Comparison of ENCODE assay signal across 13 mouse cellular contexts in genomic region chr3:51662557-51662956, GRCm38 (mm10). TPM values are rescaled to one million over a fixed set of nuclear protein-coding genes. Genes with fewer than 3 reads are reported as not detected.
DNase-seq lines count a peak whose midpoint lies in the region; ATAC-seq and TF ChIP-seq lines count a peak whose summit lies in the region.
"Had no signal": no experiment of that assay in that cellular context is flagged by ENCODE, and none has a peak within 500 bp of the region (broad histone marks: within the 10 kb centered on the region; RNA-seq: fewer than 3 reads in every experiment).

No protein-coding gene starts in this region.

- peak overlapping the region; percentile 43 for H3K4me3 ChIP-seq in thymus, adult 2 months (ENCODE audit: control insufficient read depth, insufficient read depth, low read length)
- no peak overlapping the region for H3K4me3 ChIP-seq in limb, embryonic 10.5 days
- no peak overlapping the region for H3K4me3 ChIP-seq in hindbrain, embryonic 13.5 days
- H3K4me3 ChIP-seq: embryonic facial prominence, embryonic 13.5 days had no signal

- H3K27ac ChIP-seq in thymus, adult 2 months (ENCODE audit: control insufficient read depth, insufficient read depth, low read length): peak overlapping the region; percentile 79
- H3K27ac ChIP-seq in limb, embryonic 10.5 days: 0 out of 2 replicates have a peak overlapping the region, but pooled peaks have one; percentile 3
- no peak overlapping the region for H3K27ac ChIP-seq in hindbrain, embryonic 13.5 days
- H3K27ac ChIP-seq: embryonic facial prominence, embryonic 13.5 days had no signal

- H3K4me1 ChIP-seq in thymus, adult 2 months (replicated peaks; ENCODE audit: control insufficient read depth, insufficient read depth, low read length): peaks cover 29% of the 10 kb centered on the region
- peaks cover 10% of the 10 kb centered on the region; the same call in 1 of the 2 replicates for H3K4me1 ChIP-seq in limb, embryonic 10.5 days
- no peaks in the 10 kb centered on the region for H3K4me1 ChIP-seq in hindbrain, embryonic 13.5 days (replicated peaks)

- WGBS in thymus, adult 2 months: 9% methylated on average over 6 of the region's 6 CpGs
- WGBS in limb, embryonic 10.5 days: 69% methylated on average over 6 of the region's 6 CpGs
- 77% methylated on average over 6 of the region's 6 CpGs for WGBS in hindbrain, embryonic 13.5 days

- no peak overlapping the region for H3K9ac ChIP-seq in hindbrain, embryonic 13.5 days
- H3K9ac ChIP-seq: embryonic facial prominence, embryonic 13.5 days had no signal

- H3K4me2 ChIP-seq in hindbrain, embryonic 13.5 days: no peak overlapping the region
- H3K4me2 ChIP-seq: embryonic facial prominence, embryonic 13.5 days had no signal

- DNase-seq in thymus, adult 2 months: peak; percentile 34
- no peak for DNase-seq in thymus, postnatal 10 days (ENCODE audit: low spot score in 2 of 2)
- DNase-seq in limb, embryonic 10.5 days (ENCODE audit: low spot score): no peak
- no peak for DNase-seq in frontal cortex, postnatal 25 days (ENCODE audit: low spot score in 2 of 2)
- DNase-seq in cerebellum, postnatal 10 days: no peak
- no peak for DNase-seq in left cerebral cortex, adult 11 months (ENCODE audit: low spot score)
- DNase-seq: kidney, adult 18-20 months had no signal

- TF ChIP-seq POLR2A in thymus, adult 2 months (IDR thresholded peaks at IDR 0.05; ENCODE audit: control insufficient read depth, extremely low read depth, insufficient read depth, low read length, poor library complexity): no peak

- H3K9me3 ChIP-seq in limb, embryonic 10.5 days (replicated peaks): no peaks in the 10 kb centered on the region
- no peaks in the 10 kb centered on the region for H3K9me3 ChIP-seq in hindbrain, embryonic 13.5 days
- H3K9me3 ChIP-seq: embryonic facial prominence, embryonic 13.5 days had no signal

- H3K27me3 ChIP-seq in thymus, adult 2 months (ENCODE audit: control insufficient read depth, insufficient read depth, low read length): no peaks in the 10 kb centered on the region
- H3K27me3 ChIP-seq in limb, embryonic 10.5 days (ENCODE audit: low read depth, poor library complexity, severe bottlenecking): no peaks in the 10 kb centered on the region
- H3K27me3 ChIP-seq in hindbrain, embryonic 13.5 days: no peaks in the 10 kb centered on the region
- H3K27me3 ChIP-seq: embryonic facial prominence, embryonic 13.5 days; Patski had no signal

- H3K36me3 ChIP-seq in thymus, adult 2 months (ENCODE audit: control insufficient read depth, insufficient read depth, low read length): no peaks in the 10 kb centered on the region
- H3K36me3 ChIP-seq in limb, embryonic 10.5 days: no peaks in the 10 kb centered on the region
- H3K36me3 ChIP-seq in hindbrain, embryonic 13.5 days: no peaks in the 10 kb centered on the region
- H3K36me3 ChIP-seq: embryonic facial prominence, embryonic 13.5 days had no signal

- no peak for TF ChIP-seq CTCF in thymus, adult 2 months (IDR thresholded peaks at IDR 0.05; ENCODE audit: borderline replicate concordance, control insufficient read depth, extremely low read depth, insufficient read depth, low read length, poor library complexity)

- peak; percentile 75 for ATAC-seq in megakaryocyte progenitor cell, adult 5-6 weeks (replicated peaks; ENCODE audit: poor library complexity)
- no peak for ATAC-seq in hindbrain, embryonic 13.5 days (ENCODE audit: low FRiP score)
- ATAC-seq: midbrain, embryonic 16.5 days; Patski had no signal

RNA-seq across cellular contexts. Expression of gene Mgst2, which starts 2.4 kb away (rescaled TPM):
- polyA plus RNA-seq in thymus, adult 2 months (2012; rRNA removed): 17.9 and 20.8 TPM in 2 replicates
- polyA plus RNA-seq in limb, embryonic 10.5 days (2016; fragmentation: Nextera tagmentation; extraction: Ambion mirVana): 0.35 and 0.43 TPM in 2 replicates
- total RNA-seq in megakaryocyte progenitor cell, adult 5-6 weeks (2015): 132 and 146 TPM in 2 replicates
- 44.7 and 52.2 TPM in 2 replicates for total RNA-seq in megakaryocyte progenitor cell, adult 5-6 weeks (2017)
- polyA plus RNA-seq in hindbrain, embryonic 13.5 days (2015; fragmentation: Nextera tagmentation; extraction: Ambion mirVana): 0.49 and 0.64 TPM in 2 replicates
- total RNA-seq: left cerebral cortex, postnatal 25 days had no signal

Comparison
In these comparisons a context has a peak if more than half of its experiments do, and no peak if none do; other contexts are left out.
1. RNA of gene Mgst2, which starts 2.4 kb away (polyA plus RNA-seq): 17.9 to 20.8 TPM in thymus, adult 2 months; 0.49 to 0.64 TPM in hindbrain, embryonic 13.5 days and 0.35 to 0.43 TPM in limb, embryonic 10.5 days; every median in the first group is over 10 times any median in the second.